Mouse (Mus musculus) thymus, adult 2 months (tissue): ENCODE results near the gene Dyrk1a. TPM values are rescaled to one million over a fixed set of nuclear protein-coding genes. Genes with fewer than 3 reads are reported as not detected.

ENCODE experiments used
- DNase-seq: peaks from one replicate; pipeline ENCODE4 v3.0.0; 2021
- H3K27ac ChIP-seq: fragments of 200-500 bp; 2 replicates; pipeline ENCODE4 v1.5.1; 2012; ENCODE audit warnings: low read length, control low read depth; ENCODE audit not compliant: control insufficient read depth, insufficient read depth
- H3K27me3 ChIP-seq: fragments of 200-500 bp; 2 replicates; pipeline ENCODE4 v1.6.1; 2012; ENCODE audit warnings: mild to moderate bottlenecking, low read length, moderate library complexity, mixed read lengths; ENCODE audit not compliant: control insufficient read depth, insufficient read depth
- H3K36me3 ChIP-seq: fragments of 200-500 bp; 2 replicates; pipeline ENCODE4 v1.6.1; 2012; ENCODE audit warnings: mild to moderate bottlenecking, low read length, moderate library complexity; ENCODE audit not compliant: control insufficient read depth, insufficient read depth
- H3K4me1 ChIP-seq: fragments of 200-500 bp; replicated peaks from 2 replicates; pipeline ENCODE4 v1.6.1; 2012; ENCODE audit warnings: low read length; ENCODE audit not compliant: control insufficient read depth, insufficient read depth
- H3K4me3 ChIP-seq: fragments of 200-500 bp; 2 replicates; pipeline ENCODE4 v1.5.1; 2012; ENCODE audit warnings: mild to moderate bottlenecking, low read length, control low read depth, moderate library complexity; ENCODE audit not compliant: control insufficient read depth, insufficient read depth
- CTCF ChIP-seq: fragments of 200-500 bp; IDR thresholded peaks from 2 replicates; pipeline ENCODE4 v1.5.1; 2012; ENCODE audit warnings: mild to moderate bottlenecking, control low read depth, low read length, moderate library complexity, borderline replicate concordance; ENCODE audit not compliant: control insufficient read depth, poor library complexity, insufficient read depth; ENCODE audit errors: extremely low read depth
- POLR2A ChIP-seq: fragments of 200-500 bp; IDR thresholded peaks from 2 replicates; pipeline ENCODE4 v1.6.1; 2012; ENCODE audit warnings: mild to moderate bottlenecking, low read length, control low read depth, moderate library complexity; ENCODE audit not compliant: control insufficient read depth, poor library complexity, insufficient read depth; ENCODE audit errors: extremely low read depth
- WGBS: fragments of 180-500 bp; shearing (Covaris S2); methylation state at CpG from one replicate; pipeline ENCODE4 v1.1.7; 2018; 5-methylcytosine and 5-hydroxymethylcytosine counted together
- polyA plus RNA-seq: library from polyadenylated mRNA; depleted of rRNA; stranded (reverse); fragments of >200 nt; gene quantifications from 2 replicates; pipeline ENCODE4 v1.2.3, GENCODE M21; 2012

Gene Dyrk1a
- polyA plus RNA-seq, 1 experiment = 78.4 TPM

DNA sequence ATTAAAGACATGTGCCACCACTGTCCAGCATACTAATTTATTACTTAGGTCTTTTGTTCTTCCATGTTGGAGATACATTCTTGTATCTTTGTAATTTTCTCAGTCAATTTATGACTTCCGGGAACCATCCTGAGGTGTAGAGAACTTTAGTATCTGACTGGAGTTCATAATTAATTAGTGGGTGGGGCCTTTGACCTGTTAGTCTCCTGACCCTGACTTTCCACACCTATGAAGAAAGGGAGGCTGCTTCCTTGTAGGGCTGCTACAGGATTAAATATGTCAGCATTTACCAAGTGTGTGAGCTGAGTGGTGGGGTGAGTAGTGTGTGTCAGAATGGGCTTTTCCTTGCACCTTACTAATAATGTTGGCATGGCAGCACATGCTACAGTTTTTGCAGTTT, 36.4 kb downstream of the Dyrk1a start:
- H3K36me3 ChIP-seq = no peaks in the 10 kb centered on the region
- H3K4me1 ChIP-seq = peaks cover 15% of the 10 kb centered on the region
- WGBS = 98% methylated on average over 1 of the region's 1 CpGs
- H3K4me3 ChIP-seq = no peak overlapping the region
- no peak for TF ChIP-seq CTCF
- no peak for TF ChIP-seq POLR2A
- DNase-seq = no peak
- no peaks in the 10 kb centered on the region for H3K27me3 ChIP-seq
- H3K27ac ChIP-seq = no peak overlapping the region

DNA sequence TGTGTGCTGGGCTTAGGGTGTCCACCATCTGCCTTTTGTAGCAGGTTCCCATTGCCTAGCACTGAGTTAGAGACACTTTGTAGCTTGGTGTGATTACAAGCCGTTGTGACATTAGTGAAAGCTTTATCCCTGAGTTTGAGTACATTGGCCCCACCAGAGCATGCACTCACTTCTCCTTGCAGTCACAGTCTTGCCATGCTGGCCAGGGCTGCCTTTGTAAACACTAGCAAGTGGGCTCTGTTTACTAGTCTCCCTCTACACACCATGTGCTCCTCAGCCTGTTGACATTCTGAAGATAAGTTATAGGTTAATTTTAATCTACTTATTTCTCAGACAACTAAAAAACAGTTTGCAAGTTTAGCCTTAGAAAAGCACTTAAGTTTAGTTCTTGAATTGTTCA, 37.7 kb downstream of the Dyrk1a start:
- Histone ChIP-seq H3K36me3 (no peaks in the 10 kb centered on the region), H3K4me3 (no peak overlapping the region), H3K4me1 (peaks cover 10% of the 10 kb centered on the region), H3K27me3 (no peaks in the 10 kb centered on the region), H3K27ac (no peak overlapping the region)
- 97% methylated on average over 1 of the region's 1 CpGs for WGBS
- TF ChIP-seq CTCF = no peak
- DNase-seq = no peak

DNA sequence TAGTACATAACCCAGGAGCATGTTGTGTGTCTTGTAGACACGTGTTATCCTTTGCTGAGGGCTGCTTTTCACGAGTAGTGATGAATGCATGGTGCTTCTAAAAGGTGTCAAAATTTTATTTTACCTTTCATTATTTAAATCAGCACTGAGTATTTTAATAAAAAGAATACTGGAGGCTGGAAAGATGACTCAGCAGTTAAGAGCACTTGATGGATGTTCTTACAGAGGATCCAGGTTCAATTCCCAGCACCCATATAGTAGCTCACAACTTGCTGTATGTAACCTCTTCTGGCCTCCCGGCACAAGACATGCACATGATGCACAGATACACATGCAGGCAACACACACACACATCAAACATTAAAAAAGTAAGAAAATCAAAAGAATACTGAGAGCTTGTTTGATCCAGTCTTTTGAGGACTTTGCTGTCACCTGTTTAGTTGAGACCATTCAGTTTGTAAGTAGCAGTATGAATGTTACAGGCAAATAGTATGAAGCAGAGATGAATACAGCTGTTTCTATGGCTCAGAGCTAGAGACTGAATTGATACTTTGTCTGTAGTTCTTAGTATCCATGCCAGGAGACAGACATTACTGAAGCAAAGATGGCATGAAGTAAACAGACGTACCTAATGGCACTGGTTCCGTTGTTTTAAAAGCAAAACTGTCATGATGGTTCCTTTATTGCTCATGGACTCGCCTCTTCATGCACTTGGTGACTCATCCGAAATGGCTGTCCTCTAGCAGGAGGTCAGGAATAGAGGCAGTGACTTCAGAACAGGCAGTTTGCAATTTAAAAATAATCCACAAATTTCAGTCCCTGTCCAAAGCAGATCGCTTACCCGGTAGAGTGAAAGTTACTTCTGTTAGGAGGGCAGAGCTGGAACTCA, 39.1 kb downstream of the Dyrk1a start:
- WGBS = 87% methylated on average over 9 of the region's 9 CpGs

DNA sequence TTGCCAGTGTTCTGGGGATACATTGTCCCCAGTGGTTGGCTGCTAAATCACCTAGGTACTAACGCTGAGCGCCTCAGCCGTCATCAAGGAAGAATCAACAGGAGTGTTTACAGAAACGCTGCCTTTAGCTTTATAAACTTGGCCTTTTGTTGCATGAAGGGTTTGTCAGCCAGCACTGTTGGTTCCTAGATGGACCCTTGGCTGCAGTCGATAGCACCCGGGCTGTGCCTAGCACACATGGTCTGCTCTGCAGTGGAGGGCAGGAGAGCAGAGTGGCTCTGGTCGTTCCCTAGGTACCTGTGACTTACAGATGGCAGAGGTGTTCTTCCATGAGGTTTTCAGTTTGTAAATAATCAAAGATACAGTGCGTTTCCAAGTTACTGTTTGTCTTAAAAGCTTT, 42.8 kb downstream of the Dyrk1a start:
- Histone ChIP-seq H3K36me3 (no peaks in the 10 kb centered on the region), H3K27ac (no peak overlapping the region), H3K4me3 (no peak overlapping the region), H3K27me3 (no peaks in the 10 kb centered on the region), H3K4me1 (no peaks in the 10 kb centered on the region)
- no peak for DNase-seq
- 96% methylated on average over 8 of the region's 8 CpGs for WGBS
- no peak for TF ChIP-seq CTCF
- TF ChIP-seq POLR2A = no peak

More for the DNA sequence above, 39.1 kb downstream of the Dyrk1a start:
- no peak for TF ChIP-seq POLR2A
- no peak for TF ChIP-seq CTCF
- Histone ChIP-seq H3K36me3 (no peaks in the 10 kb centered on the region), H3K27me3 (no peaks in the 10 kb centered on the region), H3K27ac (no peak overlapping the region), H3K4me1 (peaks cover 5% of the 10 kb centered on the region), H3K4me3 (no peak overlapping the region)
- DNase-seq = no peak

DNA sequence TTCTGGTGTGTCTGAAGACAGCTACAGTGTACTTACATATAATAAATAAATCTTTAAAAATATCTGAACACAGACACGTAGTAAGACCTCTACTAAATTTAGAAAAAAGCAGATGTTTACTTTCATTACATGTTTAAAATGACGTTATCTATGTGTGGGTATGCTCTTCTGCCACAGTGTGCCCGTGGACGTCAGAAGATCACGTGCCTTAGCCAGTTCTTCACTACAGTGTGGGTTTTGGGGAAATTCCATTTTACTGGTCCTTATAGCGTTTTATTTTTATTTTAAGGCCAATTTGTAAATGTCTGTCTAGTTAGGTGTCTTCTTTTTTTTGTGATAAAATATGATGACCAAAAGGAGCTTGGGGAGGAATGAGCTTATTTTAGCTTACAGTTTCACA, 47.4 kb downstream of the Dyrk1a start:
- H3K27me3 ChIP-seq = no peaks in the 10 kb centered on the region
- DNase-seq = no peak
- 96% methylated on average over 6 of the region's 6 CpGs for WGBS
- H3K36me3 ChIP-seq = peaks cover 5% of the 10 kb centered on the region; the same call in 1 of the 2 replicates
- TF ChIP-seq POLR2A (no peak), CTCF (no peak)
- H3K27ac ChIP-seq = no peak overlapping the region
- H3K4me1 ChIP-seq = no peaks in the 10 kb centered on the region
- no peak overlapping the region for H3K4me3 ChIP-seq

DNA sequence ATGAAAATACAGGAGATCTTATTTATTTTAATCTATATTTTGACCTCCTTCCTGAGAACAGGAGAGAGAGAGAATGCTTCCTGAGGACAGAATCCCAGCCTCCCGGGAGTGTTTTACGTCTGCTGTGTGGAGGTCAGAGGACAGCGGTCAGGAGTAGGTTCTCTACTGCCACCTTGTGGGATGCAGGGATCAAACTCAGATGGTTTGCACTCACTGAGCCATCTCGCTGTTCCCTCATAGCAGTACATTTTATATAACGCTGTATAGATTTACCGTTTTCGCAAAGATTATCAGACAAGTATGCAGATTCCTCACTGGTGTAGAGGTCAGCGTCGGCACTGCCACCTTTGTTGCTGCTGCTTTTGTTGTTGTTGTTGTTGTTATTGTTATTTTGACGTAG, 48.7 kb downstream of the Dyrk1a start:
- TF ChIP-seq CTCF (peak; percentile 40; the same call in 1 of the 2 replicates), POLR2A (no peak)
- H3K27ac ChIP-seq = no peak overlapping the region
- H3K36me3 ChIP-seq = peaks cover 5% of the 10 kb centered on the region; the same call in 1 of the 2 replicates
- DNase-seq = peak; percentile 60
- H3K4me1 ChIP-seq = no peaks in the 10 kb centered on the region
- WGBS = 60% methylated on average over 10 of the region's 10 CpGs
- H3K4me3 ChIP-seq = no peak overlapping the region
- no peaks in the 10 kb centered on the region for H3K27me3 ChIP-seq
